Mouse (Mus musculus): ENCODE results near the gene Tmem44.

- TF ChIP-seq POLR2A (IDR thresholded peaks at IDR 0.05; ENCODE audit: borderline replicate concordance, extremely low read depth, low read depth, low read length): no peak
- peak; percentile 82 for TF ChIP-seq CTCF (IDR thresholded peaks at IDR 0.05; ENCODE audit: insufficient read depth, low read length)
These were observed 18.8 kb downstream of the Tmem44 start for GRCm38 (mm10) chr16:30531761-30532406.

Data from lung, adult 2 months (tissue).